Mouse (Mus musculus): ENCODE results near the gene Olfr133.
"Not testable (repeated sequence)": the region's sequence is repeated elsewhere in the genome, so short reads cannot be mapped to it uniquely, and the experiment has no call there.

Gene Olfr133

GRCm38 (mm10) chr17:38144981-38145380 lies at the start of gene Olfr133:
Olfr133 (plus strand) TSS chr17:38145281.
- no peak for DNase-seq (ENCODE audit: low read depth in 1 of 2, low spot score in 2 of 2)

DNA sequence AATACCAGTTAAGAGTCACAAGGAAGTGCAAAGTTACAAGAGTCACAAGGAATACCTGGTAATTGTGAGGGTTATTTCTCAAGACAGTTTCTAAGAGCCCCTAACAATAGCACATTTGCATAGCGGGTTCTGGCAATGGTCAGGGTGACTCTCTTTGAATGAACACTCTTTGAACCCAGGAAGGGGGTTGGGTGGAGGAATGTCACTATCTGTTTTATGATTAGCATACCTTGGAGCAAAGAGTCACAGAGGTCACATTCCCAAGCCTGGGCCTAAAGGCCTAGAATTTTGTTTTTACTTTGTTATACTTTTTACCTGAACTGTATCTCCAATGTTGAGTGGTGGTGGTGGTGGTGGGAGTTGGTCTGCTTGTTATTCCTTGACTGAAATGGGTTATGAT lies 20.9 kb upstream of the Olfr133 start:
- DNase-seq (ENCODE audit: low read depth in 1 of 2, low spot score in 2 of 2), result not testable (repeated sequence)

DNA sequence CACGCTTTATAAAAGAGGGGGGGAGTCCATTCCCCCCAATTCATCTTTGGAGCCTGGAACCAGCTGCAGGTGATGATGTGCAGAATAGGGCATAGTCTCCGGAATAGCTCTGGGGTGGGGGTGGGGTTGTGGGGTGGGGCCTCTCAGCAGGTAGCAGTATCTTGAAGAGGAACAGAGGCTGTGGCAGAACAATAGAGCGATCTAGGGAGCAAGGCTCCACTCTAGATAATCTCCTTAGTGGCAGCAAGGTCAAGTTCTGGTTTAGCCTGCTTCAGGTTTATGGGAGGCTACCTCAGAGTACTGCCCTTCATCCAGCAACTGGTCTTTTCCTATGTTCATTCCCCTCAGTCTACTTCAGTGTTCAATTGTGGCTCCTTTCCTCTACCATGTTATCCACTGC lies 19.7 kb upstream of the Olfr133 start:
- DNase-seq (ENCODE audit: low read depth in 1 of 2, low spot score in 2 of 2), result not testable (repeated sequence)

DNA sequence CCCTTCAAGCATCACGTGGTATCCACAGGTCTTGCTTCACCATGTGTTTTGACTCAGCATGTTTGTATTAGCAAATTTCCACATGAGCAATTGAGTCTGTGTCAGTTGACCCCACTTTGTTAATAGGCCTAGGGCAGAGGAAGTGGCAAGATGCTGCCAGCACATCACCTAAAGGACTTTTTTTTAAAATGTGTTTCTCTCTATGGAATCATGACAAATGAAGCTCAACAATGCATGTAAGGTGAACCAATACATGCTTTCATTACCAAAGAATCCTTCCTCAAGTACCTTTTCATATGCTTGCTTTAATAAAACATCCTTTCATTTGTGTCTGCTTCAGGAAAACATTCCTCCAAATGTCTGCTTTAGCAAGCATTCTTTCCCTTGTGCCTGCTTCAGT lies 10.7 kb upstream of the Olfr133 start, which contains the start of gene Olfr132:
Gene Olfr132 (minus strand): TSS at position 101 of the 400 bp plus-strand sequence.
- DNase-seq (ENCODE audit: low read depth in 1 of 2, low spot score in 2 of 2), result no peak

DNA sequence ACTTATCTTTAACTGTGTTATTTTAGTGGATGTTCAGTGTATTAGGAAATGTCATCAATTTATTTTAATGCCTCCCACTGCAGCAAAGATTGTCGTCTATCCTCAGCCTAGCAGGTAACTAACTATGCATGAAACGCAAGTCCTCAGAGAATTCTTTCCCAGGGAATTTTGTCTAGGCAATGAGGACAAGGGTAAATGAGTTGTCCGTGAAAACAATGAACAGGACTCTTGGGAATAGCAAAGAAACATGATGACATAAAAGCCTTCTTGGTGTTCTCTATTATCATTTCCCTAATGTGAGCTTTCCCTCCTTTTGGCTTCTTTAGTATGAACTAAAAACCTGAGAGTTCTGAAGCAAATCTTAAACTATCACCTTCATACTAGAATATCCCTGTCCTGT lies 26.0 kb downstream of the Olfr133 start, which contains the start of gene Olfr134:
Gene Olfr134 (plus strand): TSS at position 301 of the 400 bp plus-strand sequence.
- no peak for DNase-seq (ENCODE audit: low read depth in 1 of 2, low spot score in 2 of 2)
